Mouse (Mus musculus) cerebellum, adult 2 months (tissue): ENCODE data around the gene Sds. TPM values are rescaled to one million over a fixed set of nuclear protein-coding genes. Genes with fewer than 3 reads are reported as not detected.

ENCODE experiments used
- DNase-seq, 2 experiments: peaks; one replicate each; pipeline ENCODE4 v3.0.0; 2021
- H3K27ac ChIP-seq: fragments of 200-500 bp; 2 replicates; pipeline ENCODE4 v1.5.1; 2012; ENCODE audit warnings: low read length, control low read depth, inconsistent platforms; ENCODE audit not compliant: insufficient read depth
- H3K27me3 ChIP-seq: fragments of 200-500 bp; 2 replicates; pipeline ENCODE4 v1.6.1; 2012; ENCODE audit warnings: inconsistent platforms, mild to moderate bottlenecking, low read length, moderate library complexity; ENCODE audit not compliant: control insufficient read depth, insufficient read depth
- H3K4me1 ChIP-seq: fragments of 200-500 bp; 2 replicates; pipeline ENCODE4 v1.6.1; 2011; ENCODE audit warnings: low read length; ENCODE audit not compliant: control insufficient read depth, insufficient read depth
- H3K4me3 ChIP-seq: fragments of 200-500 bp; replicated peaks from 2 replicates; pipeline ENCODE3; 2011; ENCODE audit warnings: mild to moderate bottlenecking, low read depth, low read length, control low read depth; ENCODE audit not compliant: insufficient read depth
- CTCF ChIP-seq: fragments of 200-500 bp; IDR thresholded peaks from 2 replicates; pipeline ENCODE4 v1.5.1; 2011; ENCODE audit warnings: low read depth, mild to moderate bottlenecking, control low read depth, low read length, moderate library complexity, borderline replicate concordance; ENCODE audit not compliant: insufficient read depth
- POLR2A ChIP-seq: fragments of 200-500 bp; IDR thresholded peaks from 2 replicates; pipeline ENCODE4 v1.6.1; 2011; ENCODE audit warnings: low read length, control low read depth, borderline replicate concordance; ENCODE audit not compliant: insufficient read depth
- WGBS: fragments of 180-500 bp; shearing (Covaris S2); methylation state at CpG from one replicate; pipeline ENCODE4 v1.1.7; 2018; 5-methylcytosine and 5-hydroxymethylcytosine counted together
- polyA plus RNA-seq: library from polyadenylated mRNA; depleted of rRNA; stranded (reverse); fragments of >200 nt; gene quantifications from 2 replicates; pipeline ENCODE4 v1.2.3, GENCODE M21; 2012; rRNA removed

The Sds gene
- polyA plus RNA-seq: 0.36 and 0.52 TPM in 2 replicates

GRCm38 (mm10) chr5:120476296-120476695, at the start of gene Sds:
Sds (plus strand) TSS chr5:120476526.
- no peak within 1 kb of the TSS for H3K4me3 ChIP-seq
- no peak for TF ChIP-seq CTCF
- no peak for TF ChIP-seq POLR2A
- H3K4me1 ChIP-seq: no peaks in the 10 kb centered on the region
- no peak for DNase-seq
- H3K27me3 ChIP-seq: no peaks in the 10 kb centered on the region
- 14% methylated on average over 13 of the region's 13 CpGs for WGBS
- H3K27ac ChIP-seq: no peak within 1 kb of the TSS

GRCm38 (mm10) chr5:120426572-120426971, 49.8 kb upstream of the Sds start:
- WGBS: under 1% methylated on average over 10 of the region's 10 CpGs
- Histone ChIP-seq H3K4me3 (no peak overlapping the region), H3K4me1 (no peaks in the 10 kb centered on the region), H3K27ac (no peak overlapping the region), H3K27me3 (peaks cover 7% of the 10 kb centered on the region; the same call in 1 of the 2 replicates)
- DNase-seq: no peak
- TF ChIP-seq CTCF (no peak), POLR2A (no peak)

GRCm38 (mm10) chr5:120427451-120427938, 48.8 kb upstream of the Sds start:
- Histone ChIP-seq H3K4me1 (no peaks in the 10 kb centered on the region), H3K27ac (0 out of 2 replicates have a peak overlapping the region, but pooled peaks have one; percentile 5), H3K4me3 (no peak overlapping the region), H3K27me3 (peaks cover 10% of the 10 kb centered on the region; the same call in 1 of the 2 replicates)
- no peak for DNase-seq
- WGBS: under 1% methylated on average over 33 of the region's 33 CpGs
- TF ChIP-seq POLR2A: no peak
- TF ChIP-seq CTCF: no peak

- no peaks in the 10 kb centered on the region for H3K4me1 ChIP-seq
- 5% methylated on average over 21 of the region's 21 CpGs for WGBS
- no peak overlapping the region for H3K4me3 ChIP-seq
- DNase-seq: peak in 1 of 2 experiments; percentile 15
- no peak for TF ChIP-seq CTCF
- no peak for TF ChIP-seq POLR2A
- H3K27me3 ChIP-seq: peaks cover 10% of the 10 kb centered on the region; the same call in 1 of the 2 replicates
- H3K27ac ChIP-seq: no peak overlapping the region
These were observed 48.0 kb upstream of the Sds start for GRCm38 (mm10) chr5:120428189-120428838.

GRCm38 (mm10) chr5:120428990-120429389, 47.3 kb upstream of the Sds start:
- Histone ChIP-seq H3K4me3 (no peak overlapping the region), H3K27ac (no peak overlapping the region), H3K27me3 (peaks cover 10% of the 10 kb centered on the region; the same call in 1 of the 2 replicates), H3K4me1 (no peaks in the 10 kb centered on the region)
- DNase-seq: no peak
- no peak for TF ChIP-seq CTCF
- TF ChIP-seq POLR2A: no peak
- 3% methylated on average over 5 of the region's 6 CpGs for WGBS

- TF ChIP-seq POLR2A: no peak
- TF ChIP-seq CTCF: no peak
- peaks cover 9% of the 10 kb centered on the region; the same call in 1 of the 2 replicates for H3K27me3 ChIP-seq
- H3K27ac ChIP-seq: no peak overlapping the region
These were observed 46.6 kb upstream of the Sds start for GRCm38 (mm10) chr5:120429692-120430091.

GRCm38 (mm10) chr5:120431001-120431583, 45.2 kb upstream of the Sds start:
- WGBS: 2% methylated on average over 30 of the region's 30 CpGs
- Histone ChIP-seq H3K27ac (no peak overlapping the region), H3K27me3 (peaks cover 5% of the 10 kb centered on the region; the same call in 1 of the 2 replicates), H3K4me3 (no peak overlapping the region), H3K4me1 (no peaks in the 10 kb centered on the region)
- DNase-seq: peak in 1 of 2 experiments; percentile 18
- no peak for TF ChIP-seq CTCF

More at GRCm38 (mm10) chr5:120429692-120430091, 46.6 kb upstream of the Sds start:
- 31% methylated on average over 6 of the region's 6 CpGs for WGBS
- no peak for DNase-seq
- H3K4me3 ChIP-seq: no peak overlapping the region
- no peaks in the 10 kb centered on the region for H3K4me1 ChIP-seq
